Mouse (Mus musculus) stomach, embryonic 16.5 days (tissue): ENCODE results near the gene Saysd1. TPM values are rescaled to one million over a fixed set of nuclear protein-coding genes. Genes with fewer than 3 reads are reported as not detected.
A peak's percentile ranks its signal among the peaks of the same experiment; 100 is the strongest.

ENCODE experiments used
- ATAC-seq: fragments of 200-750 bp; cut with Nextera tagmentation; 2 replicates; pipeline ENCODE4 v1.8.0; 2017; ENCODE audit warnings: moderate number of reproducible peaks, moderate TSS enrichment; ENCODE audit not compliant: insufficient read depth, low FRiP score
- H3K27ac ChIP-seq: fragments of 300-500 bp; sonication (generic); 2 replicates; pipeline ENCODE4 v1.5.1; 2014; ENCODE audit warnings: low read length
- H3K27me3 ChIP-seq: fragments of 300-500 bp; sonication (generic); 2 replicates; pipeline ENCODE4 v1.6.1; 2014; ENCODE audit warnings: low read length, control low read depth, mixed read lengths; ENCODE audit not compliant: control insufficient read depth, insufficient read depth
- H3K36me3 ChIP-seq: fragments of 300-500 bp; sonication (generic); 2 replicates; pipeline ENCODE4 v1.6.1; 2014; ENCODE audit warnings: low read length; ENCODE audit not compliant: control insufficient read depth, insufficient read depth
- H3K4me1 ChIP-seq: fragments of 300-500 bp; sonication (generic); 2 replicates; pipeline ENCODE4 v1.6.1; 2014; ENCODE audit warnings: low read length, control low read depth, mixed read lengths; ENCODE audit not compliant: control insufficient read depth, insufficient read depth
- H3K4me2 ChIP-seq: fragments of 300-500 bp; sonication (generic); 2 replicates; pipeline ENCODE4 v1.6.1; 2014; ENCODE audit warnings: low read depth, low read length, mixed read lengths
- H3K4me3 ChIP-seq: fragments of 300-500 bp; sonication (generic); replicated peaks from 2 replicates; pipeline ENCODE4 v1.5.1; 2014; ENCODE audit warnings: mild to moderate bottlenecking, low read length
- H3K9ac ChIP-seq: fragments of 300-500 bp; sonication (generic); 2 replicates; pipeline ENCODE4 v1.6.1; 2014; ENCODE audit warnings: low read length
- H3K9me3 ChIP-seq: fragments of 300-500 bp; sonication (generic); replicated peaks from 2 replicates; pipeline ENCODE4 v1.6.1; 2016; ENCODE audit warnings: low read length, control low read depth; ENCODE audit not compliant: control insufficient read depth
- WGBS: fragments of 180-500 bp; shearing (Covaris S2); extraction: QIAGEN DNeasy Blood & Tissue Kit; methylation state at CpG from one replicate; pipeline ENCODE4 v1.1.7; 2014; 5-methylcytosine and 5-hydroxymethylcytosine counted together
- polyA plus RNA-seq: library from polyadenylated mRNA; unstranded; fragments of >200 nt; fragmentation: Nextera tagmentation; extraction: Ambion mirVana; gene quantifications from 2 replicates; pipeline ENCODE4 v1.2.1, GENCODE M21; 2015

Gene Saysd1
- polyA plus RNA-seq, 1 experiment from 2014 or later: 12.9 TPM

GRCm38 (mm10) chr14:20178593-20178992 is 40.3 kb upstream of the Saysd1 start:
- no peak for ATAC-seq
- Histone ChIP-seq H3K36me3 (no peaks in the 10 kb centered on the region), H3K4me3 (0 out of 2 replicates have a peak overlapping the region, but pooled peaks have one; percentile 66), H3K4me1 (peaks cover 20% of the 10 kb centered on the region; the same call in 1 of the 2 replicates), H3K27ac (no peak overlapping the region), H3K9ac (0 out of 2 replicates have a peak overlapping the region, but pooled peaks have one; percentile 24), H3K9me3 (no peaks in the 10 kb centered on the region), H3K4me2 (peak overlapping the region; percentile 97; the same call in 1 of the 2 replicates), H3K27me3 (no peaks in the 10 kb centered on the region)
- WGBS: 29% methylated on average over 4 of the region's 4 CpGs

GRCm38 (mm10) chr14:20177494-20178123 is 39.3 kb upstream of the Saysd1 start:
- Histone ChIP-seq H3K4me2 (no peak overlapping the region), H3K27me3 (no peaks in the 10 kb centered on the region), H3K9me3 (no peaks in the 10 kb centered on the region), H3K4me3 (no peak overlapping the region), H3K27ac (no peak overlapping the region), H3K9ac (no peak overlapping the region), H3K4me1 (peaks cover 20% of the 10 kb centered on the region; the same call in 1 of the 2 replicates), H3K36me3 (no peaks in the 10 kb centered on the region)
- 69% methylated on average over 9 of the region's 9 CpGs for WGBS
- ATAC-seq: no peak

- 84% methylated on average over 4 of the region's 4 CpGs for WGBS
- no peaks in the 10 kb centered on the region for H3K36me3 ChIP-seq
- ATAC-seq: no peak
- no peak overlapping the region for H3K9ac ChIP-seq
- H3K9me3 ChIP-seq: no peaks in the 10 kb centered on the region
- H3K27ac ChIP-seq: no peak overlapping the region
- H3K4me2 ChIP-seq: no peak overlapping the region
- H3K27me3 ChIP-seq: no peaks in the 10 kb centered on the region
- H3K4me1 ChIP-seq: peaks cover 18% of the 10 kb centered on the region; the same call in 1 of the 2 replicates
- H3K4me3 ChIP-seq: no peak overlapping the region
These were observed 37.4 kb upstream of the Saysd1 start for GRCm38 (mm10) chr14:20175705-20176104.

- Histone ChIP-seq H3K4me1 (peaks cover 14% of the 10 kb centered on the region; the same call in 1 of the 2 replicates), H3K9me3 (no peaks in the 10 kb centered on the region), H3K4me2 (no peak overlapping the region), H3K36me3 (no peaks in the 10 kb centered on the region), H3K4me3 (no peak overlapping the region), H3K27ac (no peak overlapping the region), H3K9ac (no peak overlapping the region), H3K27me3 (no peaks in the 10 kb centered on the region)
- 91% methylated on average over 7 of the region's 7 CpGs for WGBS
- no peak for ATAC-seq
These were observed 36.8 kb upstream of the Saysd1 start for GRCm38 (mm10) chr14:20175114-20175513.

GRCm38 (mm10) chr14:20174696-20175095 is 36.4 kb upstream of the Saysd1 start:
- Histone ChIP-seq H3K4me2 (no peak overlapping the region), H3K27ac (no peak overlapping the region), H3K4me3 (no peak overlapping the region), H3K27me3 (no peaks in the 10 kb centered on the region), H3K4me1 (peaks cover 10% of the 10 kb centered on the region; the same call in 1 of the 2 replicates), H3K9ac (no peak overlapping the region), H3K9me3 (no peaks in the 10 kb centered on the region), H3K36me3 (no peaks in the 10 kb centered on the region)
- 76% methylated on average over 6 of the region's 6 CpGs for WGBS
- ATAC-seq: no peak

DNA sequence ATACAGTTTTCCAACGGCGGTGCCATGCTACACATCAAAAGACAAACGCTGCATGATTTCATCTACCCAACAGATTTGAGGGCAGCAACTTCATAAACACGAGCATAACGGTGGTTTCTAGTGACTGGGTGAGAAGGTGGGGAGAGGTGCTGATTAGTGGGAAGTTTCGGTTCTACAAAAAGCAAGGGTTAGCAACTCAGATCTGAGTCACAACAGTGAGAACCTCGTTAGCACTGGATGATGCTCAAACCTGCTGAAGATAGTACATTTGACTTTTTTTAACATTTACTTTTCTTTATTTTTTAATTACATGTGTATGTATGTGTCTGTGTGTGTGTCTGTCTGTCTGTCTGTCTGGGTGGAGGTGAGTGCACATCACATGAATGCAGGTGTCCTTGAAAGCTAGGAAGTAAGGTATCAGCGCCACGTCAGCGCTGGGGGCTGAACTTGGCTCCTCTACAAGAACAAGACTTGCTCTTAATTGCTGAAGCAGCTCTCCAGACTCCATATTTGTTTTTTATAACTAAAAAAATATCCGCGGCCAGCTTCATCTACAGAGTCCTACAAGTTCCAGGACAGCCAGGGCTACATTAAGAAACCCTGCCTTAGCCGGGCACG is 35.6 kb upstream of the Saysd1 start:
- no peak for ATAC-seq
- no peak overlapping the region for H3K4me2 ChIP-seq
- H3K27ac ChIP-seq: no peak overlapping the region
- H3K4me1 ChIP-seq: peaks cover 4% of the 10 kb centered on the region; the same call in 1 of the 2 replicates
- no peaks in the 10 kb centered on the region for H3K36me3 ChIP-seq
- 88% methylated on average over 14 of the region's 14 CpGs for WGBS
- H3K4me3 ChIP-seq: no peak overlapping the region
- no peak overlapping the region for H3K9ac ChIP-seq
- H3K9me3 ChIP-seq: no peaks in the 10 kb centered on the region
- no peaks in the 10 kb centered on the region for H3K27me3 ChIP-seq

DNA sequence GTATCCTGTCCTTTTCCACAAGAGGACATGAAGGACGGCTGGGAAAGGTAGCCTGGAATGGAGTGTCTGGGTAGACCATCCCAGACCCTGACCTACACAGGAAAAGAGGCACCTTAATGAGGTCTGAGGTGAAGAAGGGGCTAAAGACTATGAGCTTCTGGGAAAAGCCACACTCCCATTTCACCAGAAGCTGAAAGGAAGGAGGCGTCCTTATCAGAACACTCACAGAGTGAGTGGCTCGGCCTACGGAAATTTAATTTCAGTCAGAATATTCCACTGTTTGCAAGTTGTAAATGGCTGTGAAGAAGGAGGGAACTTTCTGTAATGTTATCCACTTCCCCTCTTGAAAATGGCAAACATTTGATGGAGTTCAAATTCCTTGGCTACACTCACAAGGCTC is 34.6 kb upstream of the Saysd1 start:
- Histone ChIP-seq H3K27me3 (no peaks in the 10 kb centered on the region), H3K27ac (no peak overlapping the region), H3K9ac (no peak overlapping the region), H3K4me3 (no peak overlapping the region), H3K4me2 (no peak overlapping the region), H3K36me3 (no peaks in the 10 kb centered on the region), H3K9me3 (no peaks in the 10 kb centered on the region), H3K4me1 (no peaks in the 10 kb centered on the region)
- 65% methylated on average over 4 of the region's 4 CpGs for WGBS
- no peak for ATAC-seq

DNA sequence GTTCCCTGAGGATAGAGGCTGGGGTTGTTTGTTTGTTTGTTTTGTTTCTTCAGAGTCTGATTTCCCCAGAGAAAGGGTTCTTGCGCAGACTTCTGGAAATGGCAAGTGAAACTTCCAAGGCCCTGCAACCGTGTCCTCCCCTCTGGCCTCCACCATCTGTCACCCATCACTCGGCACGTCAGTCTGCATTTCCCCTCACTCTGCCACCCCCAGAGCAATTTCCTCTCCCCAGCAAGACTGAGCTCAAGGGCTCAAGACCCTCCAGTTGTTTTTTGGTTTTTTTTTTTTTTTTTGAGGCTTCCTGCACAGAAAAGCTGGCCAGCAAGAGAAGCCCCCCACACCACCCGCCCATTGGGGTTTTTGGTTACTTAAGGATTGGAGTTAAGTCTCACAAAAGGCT is 34.2 kb upstream of the Saysd1 start:
- H3K9ac ChIP-seq: no peak overlapping the region
- WGBS: 70% methylated on average over 5 of the region's 5 CpGs
- no peak overlapping the region for H3K27ac ChIP-seq
- no peak overlapping the region for H3K4me2 ChIP-seq
- H3K4me3 ChIP-seq: no peak overlapping the region
- no peaks in the 10 kb centered on the region for H3K36me3 ChIP-seq
- no peaks in the 10 kb centered on the region for H3K27me3 ChIP-seq
- no peaks in the 10 kb centered on the region for H3K9me3 ChIP-seq
- H3K4me1 ChIP-seq: peaks cover 2% of the 10 kb centered on the region; the same call in 1 of the 2 replicates
- no peak for ATAC-seq

- H3K4me3 ChIP-seq: no peak overlapping the region
- H3K36me3 ChIP-seq: no peaks in the 10 kb centered on the region
- WGBS: 80% methylated on average over 3 of the region's 3 CpGs
- H3K9ac ChIP-seq: no peak overlapping the region
- H3K27me3 ChIP-seq: no peaks in the 10 kb centered on the region
- no peak overlapping the region for H3K4me2 ChIP-seq
- no peak for ATAC-seq
- no peaks in the 10 kb centered on the region for H3K9me3 ChIP-seq
- peaks cover 7% of the 10 kb centered on the region for H3K4me1 ChIP-seq
- no peak overlapping the region for H3K27ac ChIP-seq
These were observed 33.5 kb upstream of the Saysd1 start for GRCm38 (mm10) chr14:20171840-20172239.
